Mouse (Mus musculus) MEL (cell line): ENCODE measurements around the gene Lhpp. TPM values are rescaled to one million over a fixed set of nuclear protein-coding genes. Genes with fewer than 3 reads are reported as not detected.

ENCODE experiments used
- DNase-seq: peaks from one replicate; pipeline ENCODE4 v3.0.0; 2011; ENCODE audit warnings: low read depth, low spot score
- H3K27ac ChIP-seq: 2 replicates; pipeline ENCODE4 v1.5.1; 2012; ENCODE audit warnings: low read depth, mild to moderate bottlenecking, control low read depth, low read length, moderate library complexity; ENCODE audit not compliant: control insufficient read depth
- H3K27me3 ChIP-seq, 2 experiments: fragments of 150-350 bp in 1 of 2; sonication (generic) in 1 of 2; 2 replicates each; pipeline ENCODE4 v1.6.1; 2012; ENCODE audit warnings: low read length in 2 of 2, mild to moderate bottlenecking in 2 of 2, improper control_type of control experiment in 1 of 2, moderate library complexity in 1 of 2; ENCODE audit not compliant: insufficient read depth in 2 of 2, control insufficient read depth in 1 of 2
- H3K36me3 ChIP-seq, 2 experiments: 2 replicates each; pipeline ENCODE4 v1.6.1; 2012 to 2014; ENCODE audit warnings: low read length in 2 of 2, improper control_type of control experiment in 1 of 2, inconsistent platforms in 1 of 2, mild to moderate bottlenecking in 1 of 2; ENCODE audit not compliant: insufficient read depth in 2 of 2, control insufficient read depth in 1 of 2
- H3K4me1 ChIP-seq, 2 experiments: fragments of 150-350 bp in 1 of 2; sonication (generic) in 1 of 2; 2 replicates each; pipeline ENCODE4 v1.6.1; 2012; ENCODE audit warnings: low read length in 2 of 2, improper control_type of control experiment in 1 of 2, mild to moderate bottlenecking in 1 of 2; ENCODE audit not compliant: insufficient read depth in 2 of 2, control insufficient read depth in 1 of 2
- H3K4me3 ChIP-seq, 2 experiments: fragments of 150-350 bp in 1 of 2; sonication (generic) in 1 of 2; 2 replicates each; pipeline ENCODE4 v1.5.1; 2012; ENCODE audit warnings: low read depth in 2 of 2, low read length in 2 of 2, mild to moderate bottlenecking in 2 of 2, moderate library complexity in 2 of 2, control low read depth in 1 of 2, improper control_type of control experiment in 1 of 2; ENCODE audit not compliant: control insufficient read depth in 1 of 2, insufficient read depth in 1 of 2
- H3K79me2 ChIP-seq: 2 replicates; pipeline ENCODE4 v1.6.1; 2012; ENCODE audit warnings: mild to moderate bottlenecking, low read length, moderate library complexity; ENCODE audit not compliant: control insufficient read depth, poor library complexity, insufficient read depth
- H3K9ac ChIP-seq: 2 replicates; pipeline ENCODE4 v1.6.1; 2012; ENCODE audit warnings: low read depth, mild to moderate bottlenecking, control low read depth, low read length, moderate library complexity; ENCODE audit not compliant: control insufficient read depth, poor library complexity, severe bottlenecking
- H3K9me3 ChIP-seq: fragments of 150-350 bp; sonication (generic); replicated peaks from 2 replicates; pipeline ENCODE4 v1.6.1; 2012; ENCODE audit warnings: mild to moderate bottlenecking, low read length, improper control_type of control experiment, moderate library complexity; ENCODE audit not compliant: insufficient read depth
- BHLHE40 ChIP-seq: IDR thresholded peaks from 2 replicates; pipeline ENCODE4 v1.6.1; 2012; ENCODE audit warnings: low read depth, mild to moderate bottlenecking, inconsistent platforms, low read length, improper control_type of control experiment, borderline replicate concordance
- CHD2 ChIP-seq: IDR thresholded peaks from 2 replicates; pipeline ENCODE4 v1.6.1; 2011; ENCODE audit warnings: low read length, improper control_type of control experiment
- CTCF ChIP-seq, 3 experiments: IDR thresholded peaks in 2 of 3; conservative IDR thresholded peaks in 1 of 3; 2 replicates each; pipeline ENCODE4 v1.5.1; 2011 to 2012; ENCODE audit warnings: low read length in 3 of 3, low read depth in 2 of 3, mild to moderate bottlenecking in 2 of 3, improper control_type of control experiment in 1 of 3, inconsistent platforms in 1 of 3, mixed read lengths in 1 of 3, moderate library complexity in 1 of 3; ENCODE audit not compliant: control insufficient read depth in 1 of 3, insufficient read depth in 1 of 3, poor library complexity in 1 of 3, severe bottlenecking in 1 of 3
- E2F4 ChIP-seq: IDR thresholded peaks from 2 replicates; pipeline ENCODE4 v1.6.1; 2011; ENCODE audit warnings: low read depth, low read length, improper control_type of control experiment, borderline replicate concordance
- ELF1 ChIP-seq: IDR thresholded peaks from 2 replicates; pipeline ENCODE4 v1.6.1; 2014; ENCODE audit warnings: low read depth, mild to moderate bottlenecking, inconsistent platforms, low read length, improper control_type of control experiment, moderate library complexity
- EP300 ChIP-seq, 2 experiments: IDR thresholded peaks; 2 replicates each; pipeline ENCODE4 v1.6.1; 2011; ENCODE audit warnings: improper control_type of control experiment in 2 of 2, low read length in 2 of 2, low read depth in 1 of 2, mild to moderate bottlenecking in 1 of 2
- ETS1 ChIP-seq: IDR thresholded peaks from 2 replicates; pipeline ENCODE4 v1.6.1; 2012; ENCODE audit warnings: low read depth, mild to moderate bottlenecking, inconsistent platforms, low read length, improper control_type of control experiment, moderate library complexity
- GABPA ChIP-seq: IDR thresholded peaks from 2 replicates; pipeline ENCODE4 v1.6.1; 2012; ENCODE audit warnings: low read depth, mild to moderate bottlenecking, inconsistent platforms, low read length, improper control_type of control experiment, moderate library complexity
- HCFC1 ChIP-seq: IDR thresholded peaks from 2 replicates; pipeline ENCODE4 v1.6.1; 2012; ENCODE audit warnings: low read depth, mild to moderate bottlenecking, inconsistent platforms, low read length, improper control_type of control experiment, moderate library complexity
- MAFK ChIP-seq: IDR thresholded peaks from 2 replicates; pipeline ENCODE4 v1.6.1; 2011; ENCODE audit warnings: low read depth, mild to moderate bottlenecking, low read length, improper control_type of control experiment, borderline replicate concordance
- MAZ ChIP-seq: IDR thresholded peaks from 2 replicates; pipeline ENCODE4 v1.6.1; 2012; ENCODE audit warnings: low read depth, mild to moderate bottlenecking, inconsistent platforms, low read length, improper control_type of control experiment
- MEF2A ChIP-seq: IDR thresholded peaks from 2 replicates; pipeline ENCODE4 v1.6.1; 2014; ENCODE audit warnings: low read depth, mild to moderate bottlenecking, inconsistent platforms, low read length, improper control_type of control experiment; ENCODE audit not compliant: poor library complexity, insufficient replicate concordance, severe bottlenecking; ENCODE audit errors: extremely low read depth
- MXI1 ChIP-seq: IDR thresholded peaks from 2 replicates; pipeline ENCODE4 v1.6.1; 2011; ENCODE audit warnings: mild to moderate bottlenecking, low read depth, low read length, improper control_type of control experiment
- NELFE ChIP-seq: IDR thresholded peaks from 2 replicates; pipeline ENCODE4 v1.6.1; 2011; ENCODE audit warnings: low read depth, low read length, improper control_type of control experiment
- NRF1 ChIP-seq: IDR thresholded peaks from 2 replicates; pipeline ENCODE4 v1.6.1; 2014; ENCODE audit warnings: low read depth, mild to moderate bottlenecking, inconsistent platforms, low read length, improper control_type of control experiment, moderate library complexity; ENCODE audit not compliant: poor library complexity, insufficient read depth, severe bottlenecking
- POLR2A ChIP-seq, 2 experiments: IDR thresholded peaks; 2 replicates each; pipeline ENCODE4 v1.6.1; 2011 to 2012; ENCODE audit warnings: low read length in 2 of 2, mild to moderate bottlenecking in 2 of 2, control low read depth in 1 of 2, improper control_type of control experiment in 1 of 2, low read depth in 1 of 2, moderate library complexity in 1 of 2; ENCODE audit not compliant: control insufficient read depth in 1 of 2, insufficient read depth in 1 of 2, poor library complexity in 1 of 2
- POLR2AphosphoS2 ChIP-seq: IDR thresholded peaks from 2 replicates; pipeline ENCODE4 v1.6.1; 2011; ENCODE audit warnings: low read length, improper control_type of control experiment
- POLR2AphosphoS5 ChIP-seq: IDR thresholded peaks from 2 replicates; pipeline ENCODE4 v1.6.1; 2012; ENCODE audit warnings: low read depth, borderline replicate concordance, mild to moderate bottlenecking, inconsistent platforms, low read length, moderate library complexity, mixed read lengths
- RAD21 ChIP-seq: IDR thresholded peaks from 2 replicates; pipeline ENCODE4 v1.6.1; 2011; ENCODE audit warnings: mild to moderate bottlenecking, low read depth, low read length, improper control_type of control experiment
- TCF12 ChIP-seq: IDR thresholded peaks from 2 replicates; pipeline ENCODE4 v1.6.1; 2014; ENCODE audit warnings: low read depth, mild to moderate bottlenecking, inconsistent platforms, low read length, improper control_type of control experiment, moderate library complexity
- UBTF ChIP-seq: IDR thresholded peaks from 2 replicates; pipeline ENCODE4 v1.6.1; 2012; ENCODE audit warnings: low read depth, mild to moderate bottlenecking, inconsistent platforms, low read length, improper control_type of control experiment, moderate library complexity, borderline replicate concordance; ENCODE audit not compliant: insufficient read depth
- USF1 ChIP-seq: IDR thresholded peaks from 2 replicates; pipeline ENCODE4 v1.6.1; 2014; ENCODE audit warnings: low read depth, mild to moderate bottlenecking, inconsistent platforms, low read length, improper control_type of control experiment, moderate library complexity
- USF2 ChIP-seq, 2 experiments: IDR thresholded peaks; 2 replicates each; pipeline ENCODE4 v1.6.1; 2011 to 2012; ENCODE audit warnings: improper control_type of control experiment in 2 of 2, low read length in 2 of 2, borderline replicate concordance in 1 of 2, inconsistent platforms in 1 of 2, low read depth in 1 of 2, mild to moderate bottlenecking in 1 of 2; ENCODE audit not compliant: insufficient read depth in 1 of 2
- ZC3H11A ChIP-seq: IDR thresholded peaks from 2 replicates; pipeline ENCODE4 v1.6.1; 2012; ENCODE audit warnings: low read depth, mild to moderate bottlenecking, inconsistent platforms, low read length, improper control_type of control experiment
- ZMIZ1 ChIP-seq: IDR thresholded peaks from 2 replicates; pipeline ENCODE4 v1.6.1; 2012; ENCODE audit warnings: low read depth, mild to moderate bottlenecking, inconsistent platforms, low read length, improper control_type of control experiment, moderate library complexity
- ZNF384 ChIP-seq: IDR thresholded peaks from 2 replicates; pipeline ENCODE4 v1.6.1; 2012; ENCODE audit warnings: low read depth, mild to moderate bottlenecking, inconsistent platforms, low read length, improper control_type of control experiment
- polyA plus RNA-seq, 2 experiments: library from polyadenylated mRNA; stranded (reverse) in 1 of 2; unstranded in 1 of 2; fragments of >175 nt in 1 of 2; fragments of >200 nt in 1 of 2; gene quantifications; 2 replicates each; pipeline versions ENCODE4 v1.2.1 to v1.2.4; 2012; ENCODE audit warnings: low replicate concordance in 2 of 2, low read depth in 1 of 2; ENCODE audit not compliant: insufficient read length in 2 of 2, insufficient read depth in 1 of 2, missing spikeins in 1 of 2
- total RNA-seq: library from RNA; depleted of rRNA; stranded (reverse); fragments of 300-350 nt; gene quantifications from 2 replicates; pipeline ENCODE4 v1.2.3, GENCODE M21; 2012

The Lhpp gene
- total and polyA plus RNA-seq, 3 experiments = 31.0 to 39.3 TPM; not detected in 1

GRCm38 (mm10) chr7:132714236-132714923 is 103.9 kb downstream of the Lhpp start:
- Histone ChIP-seq H3K36me3 (peaks cover 0 to 5% of the 10 kb centered on the region in 2 experiments; a peak in 2 of 4 replicates), H3K4me3 (no peak overlapping the region)

DNA sequence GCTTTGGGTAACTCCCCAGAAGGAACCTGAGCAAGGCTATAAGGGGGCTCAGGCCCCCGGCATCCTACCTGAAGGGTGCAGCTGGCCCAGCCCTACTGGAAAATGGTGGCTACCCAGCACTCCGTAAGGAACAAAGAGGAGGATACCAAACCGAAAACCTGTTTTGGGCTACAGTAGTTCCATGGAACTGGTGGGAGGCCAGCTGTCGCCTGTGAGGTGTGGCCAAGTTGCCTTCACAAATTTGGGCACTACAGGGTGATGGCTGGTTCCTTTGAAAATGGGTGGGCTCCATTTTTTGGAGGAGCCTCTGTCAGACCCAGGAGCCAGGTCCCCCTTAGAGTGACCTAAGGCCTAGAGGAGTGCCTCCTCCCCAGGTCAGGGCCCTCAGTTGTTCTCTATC is 104.8 kb downstream of the Lhpp start:
- Histone ChIP-seq H3K36me3 (peaks cover 0 to 5% of the 10 kb centered on the region in 2 experiments; a peak in 2 of 4 replicates), H3K4me1 (no peaks in the 10 kb centered on the region; a peak in 1 of 4 replicates), H3K27me3 (no peaks in the 10 kb centered on the region), H3K4me3 (no peak overlapping the region), H3K9me3 (no peaks in the 10 kb centered on the region), H3K79me2 (no peaks in the 10 kb centered on the region), H3K9ac (no peak overlapping the region), H3K27ac (no peak overlapping the region)
- TF ChIP-seq POLR2AphosphoS5 = no peak
- no peak for TF ChIP-seq USF2 (IDR thresholded peaks at IDR 0.05; ENCODE audit: borderline replicate concordance in 1 of 2, insufficient read depth in 1 of 2, low read depth in 1 of 2, low read length in 2 of 2)
- no peak for TF ChIP-seq ETS1
- TF ChIP-seq MEF2A = no peak
- TF ChIP-seq MAFK = no peak
- TF ChIP-seq NRF1 = no peak
- TF ChIP-seq HCFC1 = no peak
- no peak for TF ChIP-seq E2F4
- no peak for TF ChIP-seq MXI1
- no peak for TF ChIP-seq CTCF (IDR thresholded peaks at IDR 0.05 in 2 of 3, conservative IDR thresholded peaks at IDR 0.05 in 1 of 3; ENCODE audit: control insufficient read depth in 1 of 3, insufficient read depth in 1 of 3, low read depth in 2 of 3, low read length in 3 of 3, poor library complexity in 1 of 3, severe bottlenecking in 1 of 3)
- no peak for TF ChIP-seq GABPA
- no peak for TF ChIP-seq USF1
- DNase-seq = no peak

More at GRCm38 (mm10) chr7:132714236-132714923, 103.9 kb downstream of the Lhpp start:
- no peak for DNase-seq
- TF ChIP-seq EP300 (IDR thresholded peaks at IDR 0.05; ENCODE audit: low read depth in 1 of 2, low read length in 2 of 2) = no peak
- TF ChIP-seq MAFK = no peak
- no peak for TF ChIP-seq POLR2A (IDR thresholded peaks at IDR 0.05; ENCODE audit: control insufficient read depth in 1 of 2, insufficient read depth in 1 of 2, low read depth in 1 of 2, low read length in 2 of 2, poor library complexity in 1 of 2)
- TF ChIP-seq ZMIZ1 = no peak
- TF ChIP-seq NELFE = no peak
- TF ChIP-seq ZC3H11A = no peak
- TF ChIP-seq POLR2AphosphoS2 = no peak
- no peak for TF ChIP-seq CHD2
- no peak for TF ChIP-seq POLR2AphosphoS5
- no peak for TF ChIP-seq ELF1
- TF ChIP-seq RAD21 = no peak
- TF ChIP-seq MXI1 = no peak
- no peak for TF ChIP-seq BHLHE40
- TF ChIP-seq TCF12 = no peak
- no peak for TF ChIP-seq MAZ
- no peak for TF ChIP-seq UBTF
- TF ChIP-seq ZNF384 = no peak
- no peaks in the 10 kb centered on the region for H3K79me2 ChIP-seq
- H3K4me1 ChIP-seq = no peaks in the 10 kb centered on the region; a peak in 1 of 4 replicates
- no peaks in the 10 kb centered on the region for H3K27me3 ChIP-seq
- H3K9ac ChIP-seq = no peak overlapping the region
- H3K27ac ChIP-seq = no peak overlapping the region
- no peaks in the 10 kb centered on the region for H3K9me3 ChIP-seq
